Mouse (Mus musculus): Measurements from ENCODE around the gene Insc.

DNA sequence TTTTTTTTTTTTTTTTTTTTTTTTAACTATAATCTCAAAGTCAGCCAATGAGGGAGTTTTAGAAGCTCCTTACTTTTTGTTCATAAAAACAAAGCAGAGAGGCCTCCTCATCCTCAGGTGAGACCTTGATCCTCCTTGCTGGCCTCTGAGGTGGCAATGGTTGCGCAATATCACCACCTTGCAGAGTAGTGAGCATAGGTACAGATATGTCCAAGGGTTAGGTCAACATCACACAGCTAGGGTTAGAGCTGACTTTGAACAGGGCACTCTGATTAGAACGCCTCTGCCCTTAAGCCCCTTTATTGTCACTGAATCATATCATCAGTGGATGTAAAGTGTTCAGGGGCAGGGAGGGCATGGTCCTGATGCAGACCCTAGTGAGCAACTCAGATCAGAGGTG, 131.1 kb downstream of the Insc start:
- TF ChIP-seq CTCF (IDR thresholded peaks at IDR 0.05; ENCODE audit: low read depth) (no peak), EP300 (IDR thresholded peaks at IDR 0.05; ENCODE audit: low read depth) (no peak)
